26 mouse cellular contexts compared by ENCODE assay signal in genomic region chr9:66330437-66330836, GRCm38 (mm10). TPM values are rescaled to one million over a fixed set of nuclear protein-coding genes. Genes with fewer than 3 reads are reported as not detected.
A peak's percentile ranks its signal among the peaks of the same experiment; 100 is the strongest.
DNase-seq lines count a peak whose midpoint lies in the region; ATAC-seq and TF ChIP-seq lines count a peak whose summit lies in the region.
"Had no signal": no experiment of that assay in that cellular context is flagged by ENCODE, and none has a peak within 500 bp of the region (broad histone marks: within the 10 kb centered on the region; RNA-seq: fewer than 3 reads in every experiment).

No protein-coding gene starts in this region.

- TF ChIP-seq CTCF in liver, adult 2 months (IDR thresholded peaks at IDR 0.05; ENCODE audit: low read depth, low read length) = no peak

- no peak overlapping the region for H3K4me2 ChIP-seq in heart, embryonic 11.5 days
- no peak overlapping the region for H3K4me2 ChIP-seq in liver, embryonic 12.5 days
- H3K4me2 ChIP-seq: embryonic facial prominence, embryonic 12.5 days; forebrain, embryonic 15.5 days; heart, embryonic 13.5 days; hindbrain, embryonic 13.5 days had no signal

- H3K27ac ChIP-seq in heart, embryonic 11.5 days (ENCODE audit: low read depth, low read length) = no peak overlapping the region
- H3K27ac ChIP-seq in liver, adult 2 months (replicated peaks; ENCODE audit: insufficient read depth, low read depth, low read length) = no peak overlapping the region
- no peak overlapping the region for H3K27ac ChIP-seq in liver, embryonic 12.5 days
- peak overlapping the region; percentile 89 for H3K27ac ChIP-seq in brown adipose tissue, adult 24 weeks (replicated peaks; ENCODE audit: low read depth, low read length)
- H3K27ac ChIP-seq: embryonic facial prominence, embryonic 12.5 days; forebrain, embryonic 10.5 days; forebrain, embryonic 15.5 days; heart, embryonic 13.5 days; hindbrain, embryonic 13.5 days had no signal

- H3K27me3 ChIP-seq in heart, embryonic 11.5 days (ENCODE audit: control insufficient read depth, insufficient read depth, low read length) = no peaks in the 10 kb centered on the region
- H3K27me3 ChIP-seq in liver, adult 2 months (ENCODE audit: control insufficient read depth, insufficient read depth, low read length) = no peaks in the 10 kb centered on the region
- H3K27me3 ChIP-seq in liver, embryonic 12.5 days (replicated peaks) = no peaks in the 10 kb centered on the region
- H3K27me3 ChIP-seq: embryonic facial prominence, embryonic 12.5 days; forebrain, embryonic 15.5 days; heart, embryonic 13.5 days; hindbrain, embryonic 13.5 days had no signal

- 0 out of 2 replicates have a peak, but pooled peaks cover 2% of the 10 kb centered on the region for H3K4me1 ChIP-seq in heart, embryonic 11.5 days (ENCODE audit: control insufficient read depth, insufficient read depth, low read length)
- H3K4me1 ChIP-seq in liver, adult 2 months (ENCODE audit: control insufficient read depth, insufficient read depth, low read length) = peaks cover 8% of the 10 kb centered on the region
- 0 out of 2 replicates have a peak, but pooled peaks cover 6% of the 10 kb centered on the region for H3K4me1 ChIP-seq in liver, embryonic 12.5 days
- 0 out of 2 replicates have a peak, but pooled peaks cover 2% of the 10 kb centered on the region for H3K4me1 ChIP-seq in brown adipose tissue, adult 24 weeks (ENCODE audit: control insufficient read depth, insufficient read depth, insufficient read length, low read length)
- H3K4me1 ChIP-seq: forebrain, embryonic 15.5 days; hindbrain, embryonic 13.5 days had no signal

- no peak overlapping the region for H3K4me3 ChIP-seq in heart, embryonic 11.5 days (ENCODE audit: low read depth, low read length)
- H3K4me3 ChIP-seq in liver, adult 2 months (ENCODE audit: insufficient read depth, low read depth, low read length) = no peak overlapping the region
- H3K4me3 ChIP-seq in liver, embryonic 12.5 days = no peak overlapping the region
- H3K4me3 ChIP-seq in brown adipose tissue, adult 24 weeks (ENCODE audit: insufficient read depth, low read depth, low read length) = no peak overlapping the region
- H3K4me3 ChIP-seq: embryonic facial prominence, embryonic 12.5 days; forebrain, embryonic 10.5 days; forebrain, embryonic 15.5 days; heart, embryonic 13.5 days; hindbrain, embryonic 13.5 days had no signal

- H3K9ac ChIP-seq in heart, embryonic 11.5 days (ENCODE audit: low read depth, low read length) = no peak overlapping the region
- H3K9ac ChIP-seq in liver, adult 2 months (ENCODE audit: low read depth, low read length) = no peak overlapping the region
- H3K9ac ChIP-seq in liver, embryonic 12.5 days = no peak overlapping the region
- H3K9ac ChIP-seq: embryonic facial prominence, embryonic 12.5 days; forebrain, embryonic 15.5 days; heart, embryonic 13.5 days; hindbrain, embryonic 13.5 days had no signal

- H3K36me3 ChIP-seq in heart, embryonic 11.5 days (ENCODE audit: control insufficient read depth, insufficient read depth, low read length) = no peaks in the 10 kb centered on the region
- no peaks in the 10 kb centered on the region for H3K36me3 ChIP-seq in liver, adult 2 months (ENCODE audit: control insufficient read depth, insufficient read depth, low read length)
- no peaks in the 10 kb centered on the region for H3K36me3 ChIP-seq in liver, embryonic 12.5 days
- H3K36me3 ChIP-seq: embryonic facial prominence, embryonic 12.5 days; forebrain, embryonic 10.5 days; forebrain, embryonic 15.5 days; G1E; heart, embryonic 13.5 days; hindbrain, embryonic 13.5 days had no signal

- no peaks in the 10 kb centered on the region for H3K79me2 ChIP-seq in liver, adult 2 months (ENCODE audit: control insufficient read depth, insufficient read depth, low read length)

- DNase-seq in adrenal gland, postnatal 10 days = peak; percentile 17
- no peak for DNase-seq in adrenal gland, adult 18-20 months (ENCODE audit: low spot score in 2 of 2)
- peak; percentile 92 for DNase-seq in heart, adult 11 months
- DNase-seq in liver, adult 2 months (ENCODE audit: extremely low read depth, low read depth, low spot score) = peak; percentile 94
- no peak for DNase-seq in kidney, postnatal 10 days
- DNase-seq: cerebellum, adult 11-12 months; cerebellum, adult 9-11 months; embryo, embryonic 11 days; gastrocnemius, postnatal 10 days; kidney, adult 9 months; kidney, postnatal 25 days; liver; lung, adult 2 months; lung, postnatal 14 days; midbrain, embryonic 14.5 days; thymus, postnatal 14 days had no signal

- TF ChIP-seq POLR2A in liver, adult 2 months (IDR thresholded peaks at IDR 0.05; ENCODE audit: extremely low read depth, insufficient read depth, low read length) = no peak

- WGBS in heart, embryonic 11.5 days (ENCODE audit: insufficient replicate concordance) = 35% methylated on average over 3 of the region's 3 CpGs
- 11% methylated on average over 3 of the region's 3 CpGs for WGBS in liver, adult 2 months
- 57% methylated on average over 3 of the region's 3 CpGs for WGBS in liver, embryonic 12.5 days (ENCODE audit: insufficient replicate concordance)

- no peak for ATAC-seq in heart, embryonic 11.5 days (replicated peaks; ENCODE audit: insufficient number of reproducible peaks, low FRiP score, low TSS enrichment)
- no peak for ATAC-seq in liver, embryonic 12.5 days
- ATAC-seq: forebrain, embryonic 15.5 days; intestine, postnatal 0 days had no signal

- no peaks in the 10 kb centered on the region for H3K9me3 ChIP-seq in heart, embryonic 11.5 days (replicated peaks; ENCODE audit: control insufficient read depth, low read length)
- no peaks in the 10 kb centered on the region for H3K9me3 ChIP-seq in liver, embryonic 12.5 days (replicated peaks)
- H3K9me3 ChIP-seq: embryonic facial prominence, embryonic 12.5 days; forebrain, embryonic 10.5 days; forebrain, embryonic 15.5 days; G1E; heart, embryonic 13.5 days; hindbrain, embryonic 13.5 days had no signal

RNA-seq across cellular contexts. Expression of gene Herc1, which starts 19.8 kb away (rescaled TPM):
- total RNA-seq in adrenal gland, postnatal 10 days (2021) = 10 to 100 TPM; 34.7 to 51.6 TPM
- 10 to 100 TPM; 35.1 to 35.4 TPM for total RNA-seq in adrenal gland, adult 18-20 months (2021)
- 24.4 and 25.7 TPM in 2 replicates for polyA plus RNA-seq in heart, embryonic 11.5 days (2014; fragmentation: Nextera tagmentation; extraction: Ambion mirVana)
- 30.9 and 32.0 TPM in 2 replicates for total RNA-seq in liver, adult 2 months (2014; rRNA removed)
- 4.5 and 5.6 TPM in 2 replicates for polyA plus RNA-seq in liver, adult 2 months (2012; rRNA removed)
- 35.8 and 37.9 TPM in 2 replicates for polyA plus RNA-seq in liver, embryonic 12.5 days (2016; fragmentation: Nextera tagmentation; extraction: Ambion mirVana)
- 11.6 and 15.5 TPM in 2 replicates for polyA plus RNA-seq in brown adipose tissue, adult 24 weeks (2012; ENCODE audit: insufficient read depth, insufficient read length, missing spikeins)

Comparison
In these comparisons a context has a peak if more than half of its experiments do, and no peak if none do; other contexts are left out.
1. DNase-seq: peak in adrenal gland, postnatal 10 days (single experiment), heart, adult 11 months (single experiment) and liver, adult 2 months (single experiment); none in adrenal gland, adult 18-20 months (0 of 2) and kidney, postnatal 10 days (single experiment).